In genomic region chr15:98093121-98094011, GRCm38 (mm10) we compare ENCODE assay signal across 8 mouse cellular contexts. TPM values are rescaled to one million over a fixed set of nuclear protein-coding genes. Genes with fewer than 3 reads are reported as not detected.
DNase-seq lines count a peak whose midpoint lies in the region; ATAC-seq and TF ChIP-seq lines count a peak whose summit lies in the region.

Gene Senp1, minus strand, starts transcription at chr15:98093744.

- no peaks in the 10 kb centered on the region for H3K27me3 ChIP-seq in E14TG2a.4 (ENCODE audit: insufficient read depth, low read length)
- no peaks in the 10 kb centered on the region for H3K27me3 ChIP-seq in forebrain, embryonic 13.5 days
- H3K27me3 ChIP-seq in neural tube, embryonic 15.5 days (replicated peaks) = no peaks in the 10 kb centered on the region

- peak within 1 kb of the TSS; percentile 94 for H3K27ac ChIP-seq in forebrain, embryonic 13.5 days
- H3K27ac ChIP-seq in neural tube, embryonic 15.5 days (replicated peaks) = peak within 1 kb of the TSS; percentile 94

- peak within 1 kb of the TSS; percentile 91 for H3K9ac ChIP-seq in forebrain, embryonic 13.5 days
- H3K9ac ChIP-seq in neural tube, embryonic 15.5 days (replicated peaks) = peak within 1 kb of the TSS; percentile 70

- peak within 1 kb of the TSS; percentile 98 for H3K4me3 ChIP-seq in E14TG2a.4 (replicated peaks; ENCODE audit: low read length)
- peak within 1 kb of the TSS; percentile 95 for H3K4me3 ChIP-seq in forebrain, embryonic 13.5 days
- peak within 1 kb of the TSS; percentile 63 for H3K4me3 ChIP-seq in neural tube, embryonic 15.5 days (replicated peaks)

- ATAC-seq in forebrain, embryonic 13.5 days = peak; percentile 93
- peak; percentile 94 for ATAC-seq in neural tube, embryonic 15.5 days (ENCODE audit: low FRiP score)

- no peak for TF ChIP-seq CTCF in E14TG2a.4 (conservative IDR thresholded peaks at IDR 0.05; ENCODE audit: low read length)

- WGBS in forebrain, embryonic 13.5 days = under 1% methylated on average over 58 of the region's 58 CpGs
- WGBS in neural tube, embryonic 15.5 days = under 1% methylated on average over 56 of the region's 58 CpGs

- H3K9me3 ChIP-seq in E14TG2a.4 (ENCODE audit: low read length) = no peaks in the 10 kb centered on the region
- no peaks in the 10 kb centered on the region for H3K9me3 ChIP-seq in forebrain, embryonic 13.5 days (replicated peaks)
- no peaks in the 10 kb centered on the region for H3K9me3 ChIP-seq in neural tube, embryonic 15.5 days (replicated peaks)

- H3K4me2 ChIP-seq in forebrain, embryonic 13.5 days = peak within 1 kb of the TSS; percentile 77
- peak within 1 kb of the TSS; percentile 76 for H3K4me2 ChIP-seq in neural tube, embryonic 15.5 days

- peak; percentile 84 for DNase-seq in c-Kit-positive CD71-positive TER-119-positive erythroid progenitor cells, embryonic 14.5 days (ENCODE audit: low spot score)
- peak; percentile 94 for DNase-seq in heart, postnatal 10 days
- peak; percentile 90 for DNase-seq in layer of hippocampus, adult 11-12 months (ENCODE audit: low spot score)
- DNase-seq in lung, adult 18-20 months = peak; percentile 92 to 93
- peak; percentile 92 for DNase-seq in testis, postnatal 14 days (ENCODE audit: low spot score)

- intact Hi-C loops in heart, postnatal 10 days (cut with DNase I) = loop anchor here (1.0 to 5.0 kb wide), 2 partner anchors 52 to 79 kb away; no protein-coding TSS in a partner anchor

- peaks cover 22% of the 10 kb centered on the region for H3K36me3 ChIP-seq in E14TG2a.4 (ENCODE audit: insufficient read depth, low read length)
- peaks cover 8% of the 10 kb centered on the region; the same call in 1 of the 2 replicates for H3K36me3 ChIP-seq in forebrain, embryonic 13.5 days (ENCODE audit: poor library complexity, severe bottlenecking)
- H3K36me3 ChIP-seq in neural tube, embryonic 15.5 days = no peaks in the 10 kb centered on the region

- peaks cover 59% of the 10 kb centered on the region for H3K4me1 ChIP-seq in E14TG2a.4 (replicated peaks; ENCODE audit: low read depth, low read length)
- peaks cover 21% of the 10 kb centered on the region for H3K4me1 ChIP-seq in forebrain, embryonic 13.5 days
- H3K4me1 ChIP-seq in neural tube, embryonic 15.5 days = peaks cover 21% of the 10 kb centered on the region

RNA-seq across cellular contexts. Expression of gene Senp1, which starts in this region (rescaled TPM):
- 26.7 and 30.7 TPM in 2 replicates for polyA plus RNA-seq in forebrain, embryonic 13.5 days (2015; fragmentation: Nextera tagmentation; extraction: Ambion mirVana)
- 10 to 100 TPM; 16.7 to 18.5 TPM for total RNA-seq in heart, postnatal 10 days (2021)
- 16.8 and 22.5 TPM in 2 replicates for polyA plus RNA-seq in neural tube, embryonic 15.5 days (2015; fragmentation: Nextera tagmentation; extraction: Ambion mirVana)

Comparison
In these comparisons a context has a peak if more than half of its experiments do, and no peak if none do; other contexts are left out.
1. Peak in every context shown above with its lines: DNase-seq, ATAC-seq, H3K4me3 ChIP-seq and H3K27ac ChIP-seq.